Mouse (Mus musculus): ENCODE results near the gene Aqp11.

DNA sequence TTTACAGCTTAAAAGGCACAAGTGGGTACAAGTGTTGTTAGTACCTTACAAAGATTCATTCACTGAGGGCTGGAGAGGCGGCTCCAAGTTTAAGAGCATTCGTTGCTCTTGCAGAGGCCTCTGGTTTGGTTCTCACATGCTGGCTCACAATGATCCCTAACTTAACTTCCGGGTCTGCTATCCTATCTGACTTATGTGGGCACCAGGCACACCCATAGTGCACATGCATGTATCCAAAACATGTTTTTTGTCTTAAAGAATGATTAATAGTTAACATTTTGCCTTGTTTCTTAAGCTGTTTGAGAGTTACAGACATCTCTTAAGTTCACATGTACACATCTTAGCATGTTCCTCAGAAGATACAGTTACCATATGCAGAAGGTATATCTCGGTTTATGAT is 37.9 kb downstream of the Aqp11 start:
- TF ChIP-seq CTCF (IDR thresholded peaks at IDR 0.05; ENCODE audit: insufficient read depth, low read depth, low read length): no peak
- TF ChIP-seq POLR2A (IDR thresholded peaks at IDR 0.05; ENCODE audit: insufficient read depth, low read depth, low read length): no peak
